Mouse (Mus musculus) retina, adult 2 months (tissue): Measurements from ENCODE around the gene Ifi27l2b.

Experiments used
- DNase-seq: peaks from one replicate; pipeline ENCODE4 v3.0.0-alpha.2; 2012; ENCODE audit warnings: low read depth, low spot score

Gene Ifi27l2b

GRCm38 (mm10) chr12:103437601-103438000 is 19.4 kb downstream of the Ifi27l2b start:
- no peak for DNase-seq

- no peak for DNase-seq
Observed at GRCm38 (mm10) chr12:103434861-103435260, 22.2 kb downstream of the Ifi27l2b start.

- DNase-seq: no peak
Observed at GRCm38 (mm10) chr12:103433986-103434731, 22.9 kb downstream of the Ifi27l2b start, which contains the start of gene Ifi27. TSS of gene Ifi27 (plus strand) at chr12:103434211.

- DNase-seq: no peak
Observed at GRCm38 (mm10) chr12:103433430-103433829, 23.6 kb downstream of the Ifi27l2b start.

- DNase-seq: no peak
Observed at GRCm38 (mm10) chr12:103426710-103427109, 30.3 kb downstream of the Ifi27l2b start.

- peak; percentile 97 for DNase-seq
Observed at GRCm38 (mm10) chr12:103425729-103426470, 31.1 kb downstream of the Ifi27l2b start, which contains the start of gene Ddx24. TSS of gene Ddx24 (minus strand) at chr12:103425830.

GRCm38 (mm10) chr12:103425016-103425728 is 31.9 kb downstream of the Ifi27l2b start:
- DNase-seq: no peak

GRCm38 (mm10) chr12:103408144-103408543 is 48.9 kb downstream of the Ifi27l2b start:
- no peak for DNase-seq

- no peak for DNase-seq
Observed at GRCm38 (mm10) chr12:103407720-103408119, 49.3 kb downstream of the Ifi27l2b start, which contains the start of gene 9330161L09Rik. TSS of gene 9330161L09Rik (minus strand) at chr12:103407820.

GRCm38 (mm10) chr12:103404131-103404530 is 52.9 kb downstream of the Ifi27l2b start:
- no peak for DNase-seq
